Mouse (Mus musculus) bone marrow macrophage, adult 2 months (primary cell): ENCODE measurements around the gene Klhl40. TPM values are rescaled to one million over a fixed set of nuclear protein-coding genes. Genes with fewer than 3 reads are reported as not detected.

ENCODE experiments used
- H3K27ac ChIP-seq: 2 replicates; pipeline ENCODE4 v1.5.1; 2012; ENCODE audit warnings: low read depth, low read length; ENCODE audit not compliant: insufficient read depth
- H3K4me1 ChIP-seq: 2 replicates; pipeline ENCODE4 v1.6.1; 2012; ENCODE audit warnings: low read length; ENCODE audit not compliant: control insufficient read depth, insufficient read depth
- H3K4me3 ChIP-seq: 2 replicates; pipeline ENCODE4 v1.5.1; 2012; ENCODE audit warnings: mild to moderate bottlenecking, low read length, moderate library complexity; ENCODE audit not compliant: insufficient read depth
- CTCF ChIP-seq: IDR thresholded peaks from 2 replicates; pipeline ENCODE4 v1.5.1; 2012; ENCODE audit warnings: low read depth, mild to moderate bottlenecking, low read length, moderate library complexity
- POLR2A ChIP-seq: IDR thresholded peaks from 2 replicates; pipeline ENCODE4 v1.6.1; 2012; ENCODE audit warnings: mild to moderate bottlenecking, low read depth, low read length, borderline replicate concordance
- polyA plus RNA-seq: library from polyadenylated mRNA; stranded (reverse); fragments of >200 nt; gene quantifications from 2 replicates; pipeline ENCODE4 v1.2.4, GENCODE M21; 2012; ENCODE audit not compliant: missing spikeins, insufficient read depth, insufficient read length

Gene Klhl40
- polyA plus RNA-seq, 1 experiment: not detected

DNA sequence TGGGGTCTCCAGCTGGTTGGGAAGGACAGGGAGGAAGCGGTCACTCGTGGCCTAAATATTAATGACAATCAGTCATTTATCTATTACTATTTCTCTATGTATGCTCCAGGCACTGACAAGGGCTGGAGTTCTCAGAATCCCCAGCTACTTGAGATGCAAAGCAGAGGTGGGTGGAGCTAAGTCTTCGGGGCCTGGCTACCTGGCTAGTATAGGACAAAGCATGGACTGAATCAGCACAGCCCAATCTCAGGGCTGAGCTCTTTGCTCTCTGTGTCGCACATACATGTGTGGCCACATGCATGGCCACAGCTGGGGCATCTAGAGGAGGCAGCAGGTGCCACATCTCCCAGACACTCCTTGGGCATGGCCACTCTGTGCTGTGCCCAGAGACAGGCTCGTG is 43.4 kb downstream of the Klhl40 start:
- no peak overlapping the region for H3K4me3 ChIP-seq
- H3K4me1 ChIP-seq: no peaks in the 10 kb centered on the region
- TF ChIP-seq POLR2A (no peak), CTCF (no peak)
- no peak overlapping the region for H3K27ac ChIP-seq

DNA sequence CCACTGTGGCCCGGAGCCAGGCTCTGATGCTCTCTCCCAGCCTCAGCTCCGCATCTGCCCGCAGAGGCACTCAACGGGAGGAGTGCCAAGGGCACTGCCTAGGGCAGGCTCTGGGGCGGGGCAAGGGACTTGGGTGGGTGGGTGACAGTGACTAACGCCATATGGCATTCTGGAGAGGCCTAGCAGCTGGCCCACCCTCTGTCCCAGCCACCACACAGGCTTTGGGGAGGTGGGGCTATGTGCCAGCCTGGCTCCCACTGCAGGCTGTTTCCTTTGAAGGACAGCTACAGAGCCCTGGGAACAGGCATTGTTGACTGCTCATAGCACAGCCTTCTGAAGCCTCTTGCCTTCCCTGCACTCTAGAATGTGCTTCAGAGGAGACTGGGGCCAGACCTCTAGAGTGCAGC is 45.2 kb downstream of the Klhl40 start:
- Histone ChIP-seq H3K27ac (no peak overlapping the region), H3K4me3 (no peak overlapping the region), H3K4me1 (no peaks in the 10 kb centered on the region)
- no peak for TF ChIP-seq POLR2A
- no peak for TF ChIP-seq CTCF

DNA sequence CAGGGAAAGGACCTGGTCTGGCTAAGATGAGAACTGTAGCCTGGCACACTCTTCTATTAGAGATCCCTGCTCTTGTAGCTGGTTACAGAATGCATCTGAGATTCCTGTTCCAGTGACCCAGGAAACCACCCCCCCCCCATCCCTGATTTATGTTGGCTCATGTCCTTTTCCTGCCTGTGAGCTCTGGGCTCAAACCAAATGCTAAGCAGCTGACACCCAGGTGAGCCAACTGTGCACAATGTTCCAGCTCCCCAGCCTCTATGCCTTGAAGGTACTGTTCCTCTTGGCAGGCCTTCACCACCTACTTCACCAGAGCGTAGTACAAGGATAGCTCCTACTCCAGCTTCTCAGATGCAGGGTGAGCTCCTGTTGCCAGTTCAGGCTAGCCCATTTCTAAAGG is 45.6 kb downstream of the Klhl40 start:
- Histone ChIP-seq H3K27ac (no peak overlapping the region), H3K4me1 (no peaks in the 10 kb centered on the region), H3K4me3 (no peak overlapping the region)
- no peak for TF ChIP-seq POLR2A
- no peak for TF ChIP-seq CTCF

DNA sequence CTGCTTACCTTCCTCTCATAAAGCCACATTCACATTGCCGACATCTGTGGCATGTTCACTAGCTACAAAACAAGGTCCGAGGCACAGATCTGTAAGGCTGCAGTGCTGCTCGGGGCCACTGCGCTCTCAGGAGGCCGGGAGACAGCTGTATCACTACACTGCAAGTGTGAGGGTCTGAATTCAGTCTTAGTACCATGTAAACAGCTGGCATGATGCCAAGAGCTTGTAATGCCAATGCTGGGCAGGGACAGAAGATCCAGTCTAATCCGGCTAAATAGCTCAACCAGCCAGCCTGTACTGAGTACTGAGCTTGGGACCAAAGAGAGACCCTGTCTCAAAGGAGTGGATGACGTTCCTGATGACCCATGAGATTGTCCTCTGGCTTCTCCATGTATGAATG is 46.6 kb downstream of the Klhl40 start:
- TF ChIP-seq POLR2A (no peak), CTCF (no peak)
- no peaks in the 10 kb centered on the region for H3K4me1 ChIP-seq
- H3K27ac ChIP-seq: no peak overlapping the region
- H3K4me3 ChIP-seq: no peak overlapping the region

DNA sequence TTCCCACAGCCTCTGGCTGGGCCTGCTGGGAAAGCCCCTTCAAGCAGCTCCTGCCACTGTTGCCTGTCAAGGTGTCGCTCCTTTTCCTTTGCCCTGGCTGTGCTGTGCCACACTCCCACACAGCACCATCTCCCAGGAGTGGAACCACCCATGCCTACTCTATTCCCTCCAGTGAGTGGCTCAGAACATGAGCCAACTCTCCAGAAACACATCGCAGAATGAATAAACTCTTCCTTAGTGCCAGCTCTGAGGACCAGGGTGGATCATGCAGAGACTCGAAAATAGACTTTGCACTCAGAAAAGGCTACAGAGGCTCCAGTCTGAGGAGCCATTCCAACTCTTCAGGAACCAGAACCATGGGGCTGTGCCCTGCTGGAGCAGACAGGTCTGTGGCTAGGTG is 48.9 kb downstream of the Klhl40 start:
- Histone ChIP-seq H3K4me1 (no peaks in the 10 kb centered on the region), H3K27ac (no peak overlapping the region), H3K4me3 (no peak overlapping the region)
- TF ChIP-seq CTCF: no peak
- TF ChIP-seq POLR2A: no peak

DNA sequence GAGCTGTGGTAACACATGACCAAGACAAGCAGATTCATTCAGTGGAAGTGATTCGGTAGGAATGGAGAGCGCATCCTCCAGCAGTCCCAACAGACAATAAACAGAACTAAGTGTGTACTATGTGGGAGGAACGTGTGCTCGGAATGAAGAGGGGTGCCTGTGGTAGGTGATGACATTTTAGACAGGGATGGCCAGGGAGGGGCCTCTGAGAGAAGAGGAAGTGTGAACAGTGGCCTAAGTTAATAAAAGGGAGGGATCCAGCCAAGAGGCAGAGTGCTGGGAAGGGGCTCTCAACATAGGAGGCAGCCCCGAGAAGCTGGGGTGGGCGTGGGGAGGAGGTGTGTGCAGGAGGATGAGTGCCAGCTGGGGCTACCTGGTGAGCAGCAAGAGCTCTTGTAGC is 50.9 kb downstream of the Klhl40 start:
- TF ChIP-seq POLR2A (no peak), CTCF (no peak)
- H3K27ac ChIP-seq: no peak overlapping the region
- H3K4me1 ChIP-seq: no peaks in the 10 kb centered on the region
- H3K4me3 ChIP-seq: no peak overlapping the region

DNA sequence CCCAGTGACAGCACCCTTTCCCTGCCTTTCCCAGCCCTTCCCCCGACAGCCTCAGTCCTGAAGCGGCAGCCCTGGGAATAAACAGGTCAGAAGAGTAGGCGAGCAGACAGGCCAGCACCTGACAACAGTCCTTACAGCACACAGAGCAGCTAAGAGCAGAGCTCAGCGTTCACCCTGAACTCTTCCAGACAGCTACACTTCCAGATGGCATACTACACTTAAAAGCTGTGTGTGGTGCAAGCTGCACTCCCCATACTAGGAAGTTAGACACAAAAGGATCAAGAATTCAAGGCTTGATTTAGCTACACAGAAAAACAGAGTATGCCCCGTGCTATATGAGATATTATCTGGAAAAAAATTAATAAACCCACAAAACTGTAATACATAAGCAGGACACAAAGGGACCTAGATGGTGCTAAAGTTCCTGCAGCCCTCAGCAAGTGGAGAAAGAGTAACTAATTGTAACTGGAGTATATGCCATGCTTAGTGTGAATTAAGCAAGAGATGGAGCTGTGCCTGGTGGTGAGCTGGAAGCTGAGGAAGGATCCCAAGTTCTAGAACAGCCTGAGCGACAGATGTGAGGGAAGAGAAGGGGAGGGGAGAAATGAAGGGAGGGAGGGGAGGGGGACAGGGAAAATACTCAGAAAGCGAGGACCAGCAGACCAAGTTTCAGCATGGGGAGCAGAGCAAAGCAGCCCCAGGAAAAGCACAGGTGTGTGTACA is 52.0 kb downstream of the Klhl40 start:
- Histone ChIP-seq H3K4me3 (no peak overlapping the region), H3K4me1 (no peaks in the 10 kb centered on the region), H3K27ac (no peak overlapping the region)
- TF ChIP-seq POLR2A: no peak
- TF ChIP-seq CTCF: no peak

DNA sequence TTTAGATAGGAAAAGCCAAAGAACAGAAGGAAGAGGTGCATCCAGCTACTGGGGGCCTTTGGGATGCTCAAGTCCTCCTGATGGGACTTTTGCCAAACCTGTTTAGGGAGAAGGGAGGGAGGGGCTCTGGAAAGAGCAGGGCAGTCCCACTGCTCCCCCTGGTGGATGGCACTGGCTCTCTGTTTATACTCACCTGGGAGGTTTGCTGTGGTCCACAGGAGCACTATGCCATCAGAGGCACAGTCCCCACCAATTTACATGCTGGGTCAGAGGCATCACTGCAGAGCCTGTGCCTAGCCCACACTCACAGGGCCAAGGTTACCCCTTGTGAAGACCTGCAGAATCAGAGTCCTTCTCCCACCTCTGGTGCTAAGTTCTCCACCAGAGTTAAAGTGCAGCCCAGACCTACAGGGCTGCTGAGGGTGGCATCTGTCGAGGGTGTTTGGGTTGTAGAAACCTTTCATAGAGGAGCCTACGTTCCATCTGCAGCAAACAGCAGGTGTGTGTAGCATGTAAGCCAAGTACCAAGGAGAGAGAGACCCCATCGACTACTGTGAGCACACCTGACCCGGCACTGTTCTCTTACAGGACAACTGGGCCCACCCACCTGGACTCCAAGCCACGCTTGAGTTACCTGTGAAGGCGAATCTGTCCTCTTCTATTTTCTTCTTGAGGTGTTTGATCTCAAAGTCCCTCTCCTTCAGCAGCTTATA is 53.0 kb downstream of the Klhl40 start:
- Histone ChIP-seq H3K4me1 (no peaks in the 10 kb centered on the region), H3K27ac (no peak overlapping the region), H3K4me3 (no peak overlapping the region)
- TF ChIP-seq POLR2A: no peak
- TF ChIP-seq CTCF: peak; percentile 77

DNA sequence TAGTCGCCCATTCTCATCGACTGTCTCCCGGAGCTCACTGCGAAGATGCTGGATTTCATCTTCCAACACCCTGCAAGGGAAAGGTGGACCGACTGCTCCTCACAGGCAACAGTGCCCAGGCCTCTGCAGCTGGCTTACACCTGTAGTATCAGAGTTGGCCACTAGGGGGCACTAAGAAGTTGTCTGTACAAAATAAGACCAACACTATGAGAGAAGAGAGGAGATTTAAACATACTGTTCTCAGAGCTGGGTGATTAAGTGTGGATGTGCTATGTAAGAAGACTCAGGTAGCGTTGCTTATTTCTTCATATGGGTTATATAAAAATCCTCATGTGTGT is 53.5 kb downstream of the Klhl40 start:
- no peak overlapping the region for H3K4me3 ChIP-seq
- H3K4me1 ChIP-seq: no peaks in the 10 kb centered on the region
- no peak overlapping the region for H3K27ac ChIP-seq
- TF ChIP-seq CTCF (peak; percentile 71), POLR2A (no peak)

Other genes with a start within 250 kb of the Klhl40 start
- 11.5 and 11.8 TPM in 2 replicates for gene Lyzl4, start 135.5 kb upstream of the Klhl40 start, polyA plus RNA-seq
- 4.1 and 4.8 TPM in 2 replicates for gene Vipr1, start 134.9 kb upstream of the Klhl40 start, polyA plus RNA-seq
- gene Sec22c, start 72.1 kb upstream of the Klhl40 start, polyA plus RNA-seq: 9.3 and 14.2 TPM in 2 replicates
- gene Ss18l2, start 67.3 kb upstream of the Klhl40 start, polyA plus RNA-seq: 27.5 and 34.0 TPM in 2 replicates
- 109 and 111 TPM in 2 replicates for gene Nktr, start 58.4 kb upstream of the Klhl40 start, polyA plus RNA-seq
- gene Zfp651, start 18.3 kb upstream of the Klhl40 start, polyA plus RNA-seq: 0.38 and 0.39 TPM in 2 replicates
- not detected in 2 replicates for gene Hhatl, start 14.9 kb downstream of the Klhl40 start, polyA plus RNA-seq
- gene Ccdc13, start 61.9 kb downstream of the Klhl40 start, polyA plus RNA-seq: not detected in 2 replicates
- gene Higd1a, start 80.8 kb downstream of the Klhl40 start, polyA plus RNA-seq: 45.9 and 52.3 TPM in 2 replicates
- not detected in 2 replicates for gene Ackr2, start 120.7 kb downstream of the Klhl40 start, polyA plus RNA-seq
- not detected in 2 replicates for gene Cyp8b1, start 138.7 kb downstream of the Klhl40 start, polyA plus RNA-seq
- not detected in 2 replicates for gene Fam198a, start 173.4 kb downstream of the Klhl40 start, polyA plus RNA-seq
- 1.8 and 2.5 TPM in 2 replicates for gene Pomgnt2, start 219.5 kb downstream of the Klhl40 start, polyA plus RNA-seq